Mouse (Mus musculus) thymus, postnatal 25 days (tissue): ENCODE results near the gene Ptpn3.

Experiments used
- DNase-seq: peaks from one replicate; pipeline ENCODE4 v3.0.0; 2022

The Ptpn3 gene

DNA sequence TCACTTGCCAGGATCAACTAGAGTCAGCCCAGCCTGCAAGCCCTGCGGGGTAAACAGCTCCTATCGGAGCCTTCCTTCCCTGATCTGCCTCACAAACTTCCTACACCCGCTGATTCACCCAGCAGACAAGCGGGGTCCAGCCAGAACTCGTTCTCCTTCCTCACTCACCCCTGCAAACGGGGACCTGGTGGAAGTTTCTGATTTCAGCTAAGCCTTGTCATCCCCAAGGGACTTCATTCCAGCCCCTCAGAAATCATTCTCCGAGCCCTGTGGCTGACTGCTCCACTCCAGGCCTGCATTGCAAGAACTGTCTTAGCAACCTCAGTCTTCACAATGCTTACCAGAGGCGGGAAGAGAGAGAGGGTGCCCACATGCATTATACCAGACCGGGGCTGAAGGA lies 39.8 kb downstream of the Ptpn3 start:
- DNase-seq, result no peak

DNA sequence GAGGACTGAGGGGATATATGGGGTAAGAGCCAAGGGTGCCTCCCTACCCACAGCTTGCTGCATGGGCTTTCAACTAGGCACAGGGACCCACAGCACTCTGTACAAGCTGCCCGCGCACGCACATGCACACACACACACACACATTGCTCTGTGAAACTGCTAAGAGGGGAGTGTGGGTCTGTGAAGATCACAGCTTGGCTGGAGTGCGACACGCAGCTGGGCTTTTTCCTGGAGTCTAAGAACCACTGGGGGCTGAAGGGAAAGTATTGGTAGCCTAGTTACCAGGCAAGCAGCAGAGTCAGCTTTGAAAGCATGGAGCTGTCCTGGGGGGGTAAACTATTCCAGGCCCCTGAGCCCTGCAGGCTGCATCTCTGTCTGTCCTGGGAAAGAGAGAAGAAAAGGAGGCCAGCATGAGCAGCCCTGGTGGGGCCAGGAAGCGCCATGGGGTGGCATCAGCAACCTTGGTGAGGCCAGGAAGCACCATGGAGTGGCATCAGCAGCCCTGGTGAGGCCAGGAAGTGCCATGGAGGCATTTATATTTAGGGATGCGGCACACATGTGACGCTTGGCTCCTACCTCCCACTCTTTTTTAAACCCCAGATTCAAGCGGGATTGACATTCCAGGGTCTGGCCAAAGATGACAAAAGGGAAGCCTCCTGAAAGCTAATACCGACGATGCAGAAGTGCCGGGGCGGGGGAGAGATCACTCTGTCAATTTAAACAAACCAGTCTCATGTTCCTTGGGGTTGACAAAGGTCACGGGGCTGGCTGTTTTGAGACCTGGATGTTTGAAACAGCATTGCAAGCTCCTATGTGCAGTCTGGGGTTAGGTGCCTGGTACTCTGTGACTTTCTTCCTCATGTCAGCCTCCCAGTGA lies 43.2 kb downstream of the Ptpn3 start:
- DNase-seq, result no peak

DNA sequence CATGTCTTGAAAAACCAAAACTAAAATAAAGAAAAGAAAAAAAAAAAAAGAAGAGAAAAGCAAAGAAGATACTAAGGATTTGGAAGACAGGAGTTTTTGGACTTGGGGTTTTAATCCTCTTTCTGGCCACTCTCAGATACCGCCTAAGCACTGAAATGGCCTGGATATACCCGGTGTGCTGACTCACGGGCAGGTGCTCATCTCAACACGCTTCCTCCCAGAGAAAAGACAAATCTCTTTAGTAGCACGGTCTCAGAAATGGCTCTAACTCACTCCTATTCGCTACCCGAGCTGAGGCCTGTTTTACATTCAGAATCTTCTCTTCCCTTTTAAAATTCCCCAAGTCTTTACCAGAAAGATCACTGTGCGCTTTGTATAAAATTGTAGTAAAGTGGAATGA lies 44.2 kb downstream of the Ptpn3 start:
- no peak for DNase-seq

DNA sequence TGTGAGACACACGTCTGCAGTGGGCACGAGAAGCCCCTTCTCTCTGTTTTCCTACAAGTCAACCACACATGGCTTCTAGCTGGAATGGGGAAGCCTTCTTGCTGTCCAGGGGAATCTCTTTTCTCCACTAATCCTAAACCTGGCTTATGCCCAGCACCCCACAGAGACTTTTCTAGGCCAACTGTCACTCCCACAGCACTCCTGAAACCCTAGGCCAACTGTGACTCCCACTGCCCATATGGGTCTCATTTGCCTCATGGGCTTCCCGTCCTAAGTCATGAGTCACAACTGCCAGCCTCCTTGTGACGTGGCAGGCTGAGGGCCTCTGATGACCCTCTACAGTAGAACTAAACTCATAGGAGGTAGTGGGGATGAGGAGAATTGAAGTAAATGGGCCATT lies 44.9 kb downstream of the Ptpn3 start:
- no peak for DNase-seq

DNA sequence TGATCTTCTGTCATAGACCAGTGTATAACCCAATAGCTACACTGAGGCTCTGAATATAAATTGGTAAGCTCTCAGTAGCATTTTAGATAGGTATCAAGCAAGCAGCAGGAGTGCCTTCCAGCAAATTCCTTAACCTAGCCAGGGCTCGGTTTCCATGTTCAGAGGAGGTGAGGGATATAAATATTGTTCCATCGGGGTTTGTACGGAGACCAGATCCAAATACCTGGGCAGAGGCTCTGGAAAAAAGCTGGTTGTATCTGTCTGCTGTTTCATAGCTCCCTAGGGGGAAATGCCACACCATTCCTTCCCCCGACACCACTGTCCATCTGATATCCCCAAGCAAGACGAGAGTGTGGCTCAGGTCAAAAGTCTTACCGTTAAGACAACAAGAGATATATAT lies 47.2 kb downstream of the Ptpn3 start:
- DNase-seq, result no peak

DNA sequence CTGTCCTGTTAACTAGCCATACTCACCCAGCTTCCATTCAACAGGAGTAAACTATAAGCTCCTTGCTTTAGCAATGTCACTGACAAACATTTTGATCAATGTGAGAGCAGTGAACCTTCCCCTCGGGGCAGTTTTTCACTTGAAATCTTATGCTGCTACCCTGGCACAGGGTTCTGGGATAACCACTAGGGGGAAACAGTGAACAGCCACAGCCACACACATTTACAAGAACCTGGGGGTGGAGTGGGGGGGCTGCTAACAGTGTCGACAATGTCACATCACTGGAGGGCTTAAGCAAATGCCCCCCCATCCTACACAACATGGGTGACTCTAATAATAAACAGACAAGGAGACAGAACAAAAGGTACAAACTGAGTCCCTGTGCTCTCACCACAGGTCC lies 51.0 kb downstream of the Ptpn3 start:
- peak; percentile 6 for DNase-seq

DNA sequence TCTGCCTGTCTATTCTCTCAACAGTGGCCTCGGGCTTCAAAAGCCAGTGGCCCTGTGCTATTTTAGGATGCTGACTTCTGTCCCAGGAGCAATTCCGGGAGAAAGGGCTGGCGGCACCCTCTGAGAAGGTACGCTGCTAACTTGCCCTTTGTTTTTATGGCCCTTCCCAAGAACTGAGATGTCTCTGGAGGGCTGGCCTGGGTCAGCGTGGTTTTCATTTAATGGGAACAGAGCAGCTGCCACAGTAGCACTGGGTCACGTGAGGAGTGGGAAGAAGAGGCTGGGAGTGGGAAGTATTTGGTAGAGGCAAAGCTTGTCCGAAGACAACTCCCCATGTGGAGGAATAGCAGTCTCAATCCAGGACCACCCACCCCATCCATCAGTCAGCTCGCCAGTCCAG lies 52.5 kb downstream of the Ptpn3 start:
- DNase-seq, result no peak

DNA sequence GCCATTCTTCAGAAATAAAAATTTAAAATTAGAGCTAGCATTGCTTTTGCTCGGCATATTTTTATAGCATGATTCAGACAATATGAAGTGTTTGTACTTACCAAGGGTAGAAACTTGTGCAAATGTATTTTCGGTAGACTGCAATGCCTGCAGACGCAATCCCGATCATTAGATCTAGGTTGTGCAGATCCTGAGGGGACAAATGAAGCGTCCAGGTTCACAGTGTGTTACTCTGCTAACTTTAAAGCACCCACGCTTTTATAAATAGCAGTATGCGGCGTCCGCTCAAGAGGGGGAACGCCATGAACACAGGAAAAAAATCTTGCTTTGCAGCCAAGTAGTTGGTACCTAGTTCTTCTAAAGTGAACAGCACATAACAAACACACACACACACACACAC lies 56.8 kb downstream of the Ptpn3 start:
- DNase-seq, result no peak

DNA sequence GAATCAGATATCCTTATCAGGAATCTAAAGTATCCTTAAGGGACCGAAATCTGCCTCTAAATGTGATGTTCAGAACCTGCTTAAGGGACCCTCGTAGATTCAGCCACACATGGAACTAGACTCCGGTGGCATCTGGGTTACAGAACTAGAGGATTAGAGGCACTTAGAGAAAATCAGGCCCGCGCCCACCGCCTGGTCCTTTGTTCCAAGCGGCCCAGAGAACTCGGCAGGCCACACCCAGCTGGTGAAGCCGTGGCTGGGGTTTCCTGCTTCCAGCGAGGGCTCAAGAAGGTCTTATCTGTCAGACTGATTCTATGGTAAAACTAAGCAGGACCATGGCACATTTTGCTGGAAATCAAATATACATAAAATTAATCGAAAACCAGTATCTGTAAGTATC lies 58.3 kb downstream of the Ptpn3 start:
- no peak for DNase-seq

DNA sequence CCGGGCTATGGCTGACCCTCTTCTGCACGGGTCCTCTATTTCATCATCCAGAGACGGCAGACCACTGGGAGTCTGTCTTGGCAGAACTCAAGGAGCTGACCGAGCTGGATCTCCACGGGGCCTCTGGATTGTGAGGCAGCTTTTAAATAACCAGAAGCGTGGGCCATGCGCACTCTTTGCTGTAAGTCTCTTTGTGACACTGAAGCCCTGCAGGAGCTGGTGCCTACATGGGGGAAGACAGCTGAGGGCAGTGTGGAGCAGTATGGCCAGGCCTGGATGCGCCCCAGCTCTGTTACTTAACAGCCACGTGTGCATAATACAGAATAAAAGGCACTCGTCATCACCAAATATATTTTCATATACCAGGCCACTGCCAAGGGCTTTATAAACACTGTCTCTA lies 60.7 kb downstream of the Ptpn3 start:
- DNase-seq, result no peak

DNA sequence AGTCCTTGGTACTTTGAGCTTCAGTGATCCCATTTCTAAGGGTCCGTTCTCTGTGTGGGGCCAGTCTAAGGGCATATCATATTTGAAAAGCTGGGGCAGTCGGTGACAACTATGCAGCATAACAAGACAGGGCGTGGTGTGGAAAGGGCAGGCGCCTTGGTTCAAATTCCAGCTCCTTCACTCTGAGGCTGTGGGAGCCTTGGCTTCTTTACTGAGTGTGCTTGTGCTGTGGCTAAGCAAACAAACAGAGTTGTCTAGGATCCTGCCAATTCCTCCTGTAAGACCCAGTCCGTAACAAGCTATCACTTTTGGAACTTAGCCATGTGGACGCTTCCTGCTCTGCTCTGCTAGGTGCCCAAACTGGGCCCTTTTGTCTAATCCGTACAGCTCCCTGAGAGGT lies 61.5 kb downstream of the Ptpn3 start:
- DNase-seq, result no peak

DNA sequence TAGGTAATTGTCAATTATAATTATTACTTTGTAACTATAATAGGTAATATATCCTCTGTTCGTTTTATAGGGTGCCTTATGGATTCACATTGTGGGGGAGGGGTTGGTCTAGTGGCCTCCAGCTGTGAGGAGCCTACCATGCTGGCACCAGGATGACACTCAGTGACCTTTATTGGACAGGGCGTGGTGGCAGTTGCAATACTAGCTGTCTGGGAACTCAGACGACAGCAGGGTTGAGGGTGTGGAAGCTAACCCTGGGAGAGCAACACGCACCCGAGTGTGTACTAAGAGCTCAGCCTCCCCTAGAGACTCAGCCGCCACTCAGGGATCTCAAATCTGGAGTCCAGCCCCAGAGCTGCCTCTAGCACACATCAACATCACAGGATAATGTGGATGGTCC lies 62.5 kb downstream of the Ptpn3 start:
- no peak for DNase-seq

DNA sequence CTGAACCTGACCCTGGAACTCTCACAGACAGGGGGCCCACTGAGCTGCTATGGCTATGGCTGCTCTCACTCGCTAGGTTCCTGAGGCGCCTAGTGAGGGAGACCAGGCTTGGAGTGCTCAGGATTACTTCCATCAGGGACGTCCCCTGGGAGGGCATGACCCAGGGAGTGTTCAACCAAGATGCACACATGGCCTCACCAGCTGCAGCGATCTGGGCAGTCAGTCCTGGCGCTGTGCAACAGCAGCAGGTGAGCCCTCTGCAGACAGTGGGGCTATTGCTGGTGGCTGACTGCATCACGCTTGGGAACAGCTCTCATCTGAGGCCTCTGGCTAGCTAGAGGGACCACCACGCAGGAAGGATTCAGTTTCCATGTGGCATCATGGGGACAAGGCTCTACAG lies 63.5 kb downstream of the Ptpn3 start:
- no peak for DNase-seq

DNA sequence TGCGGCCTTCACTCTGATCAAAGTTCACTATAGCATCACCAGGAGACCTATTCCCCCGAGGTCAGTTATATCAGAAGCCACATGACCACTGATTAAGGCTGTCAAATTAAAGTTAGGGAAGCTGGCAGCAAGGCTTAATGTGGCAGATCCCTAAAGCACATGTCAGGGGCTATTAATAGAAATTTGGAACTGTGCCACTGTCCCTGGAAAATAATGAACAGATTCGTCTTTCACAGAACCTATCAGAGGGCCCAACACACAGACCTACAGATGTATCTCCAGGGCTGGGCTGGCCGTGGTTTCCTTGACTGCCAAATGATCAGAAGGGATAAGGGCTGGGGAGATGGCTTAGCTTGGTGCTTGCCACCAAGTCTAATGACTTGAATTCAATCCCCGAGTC lies 65.1 kb downstream of the Ptpn3 start:
- no peak for DNase-seq

DNA sequence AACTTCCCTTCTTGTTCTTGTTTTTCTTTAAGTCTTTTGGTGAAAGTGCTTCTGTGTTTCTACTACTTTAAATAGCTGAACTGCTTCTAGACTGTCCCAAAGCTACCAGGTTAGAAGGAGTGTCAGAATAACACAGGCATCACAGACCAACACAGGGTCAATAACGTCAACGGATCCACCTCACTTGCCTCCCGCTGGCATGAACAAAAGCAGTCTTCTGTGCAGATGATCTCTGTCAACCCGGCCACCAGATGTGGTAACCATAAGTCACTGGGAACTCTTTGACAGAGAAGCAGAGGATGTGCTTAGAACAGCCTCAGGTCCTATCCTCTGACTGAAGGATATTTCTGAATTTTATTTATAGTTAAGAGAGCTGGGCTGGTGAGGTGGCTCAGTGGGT lies 65.9 kb downstream of the Ptpn3 start:
- no peak for DNase-seq

DNA sequence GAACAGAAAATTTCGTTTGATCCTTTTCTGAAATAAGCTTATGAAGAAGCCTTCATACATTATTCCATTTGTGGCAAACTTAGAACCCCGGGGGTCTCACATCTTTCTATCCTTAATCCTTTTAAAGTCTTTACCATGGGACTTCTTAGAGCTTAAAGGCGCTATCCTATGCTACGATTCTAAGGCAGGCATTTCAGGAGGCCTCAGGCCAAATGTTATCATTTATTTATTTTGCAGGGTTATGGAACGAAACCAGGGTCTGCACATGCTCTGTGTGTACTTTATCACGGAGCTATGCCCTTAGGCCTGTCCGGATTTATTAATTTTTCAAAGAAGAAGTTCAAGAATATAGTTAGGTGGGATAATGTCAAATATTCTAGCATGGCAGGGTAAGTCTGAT lies 67.3 kb downstream of the Ptpn3 start:
- no peak for DNase-seq

DNA sequence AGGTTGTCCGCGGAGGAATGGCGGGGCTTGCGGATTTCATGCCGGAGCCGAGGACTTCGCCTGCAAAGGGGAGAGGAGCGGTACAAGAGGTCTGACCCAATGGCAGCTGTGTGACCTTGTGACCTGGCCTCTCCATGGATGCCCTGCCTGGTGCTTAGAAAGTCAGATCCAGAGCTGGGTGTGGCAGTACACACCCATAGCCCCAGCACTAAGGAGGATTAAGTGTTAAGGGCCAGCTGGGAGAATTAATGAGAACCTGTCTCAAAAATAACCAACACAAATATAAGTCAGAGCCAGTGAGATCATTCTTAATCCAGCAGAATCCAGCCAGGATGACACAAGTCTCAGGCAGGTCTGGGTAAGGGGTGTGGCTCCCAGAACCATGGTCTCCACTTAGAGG lies 69.2 kb downstream of the Ptpn3 start:
- no peak for DNase-seq

DNA sequence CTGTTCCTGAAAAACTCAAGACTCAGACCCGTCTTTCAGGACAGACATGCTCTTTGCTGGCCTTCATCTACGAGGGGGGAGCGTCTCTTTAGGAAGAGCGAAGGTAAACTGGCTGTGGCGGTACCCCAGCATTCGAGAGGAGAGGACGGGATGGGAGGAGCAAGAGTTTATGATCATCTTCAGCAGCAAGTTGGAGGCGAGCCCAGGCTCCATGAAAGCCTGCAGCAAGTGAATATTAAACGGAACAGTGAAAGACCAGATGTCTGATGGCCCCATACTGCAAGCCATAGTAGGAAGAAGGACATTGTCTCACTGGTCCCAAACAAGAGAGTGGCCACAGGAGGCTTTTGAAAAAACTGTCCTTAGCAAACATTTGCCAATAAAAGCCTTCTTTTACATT lies 70.3 kb downstream of the Ptpn3 start:
- no peak for DNase-seq

DNA sequence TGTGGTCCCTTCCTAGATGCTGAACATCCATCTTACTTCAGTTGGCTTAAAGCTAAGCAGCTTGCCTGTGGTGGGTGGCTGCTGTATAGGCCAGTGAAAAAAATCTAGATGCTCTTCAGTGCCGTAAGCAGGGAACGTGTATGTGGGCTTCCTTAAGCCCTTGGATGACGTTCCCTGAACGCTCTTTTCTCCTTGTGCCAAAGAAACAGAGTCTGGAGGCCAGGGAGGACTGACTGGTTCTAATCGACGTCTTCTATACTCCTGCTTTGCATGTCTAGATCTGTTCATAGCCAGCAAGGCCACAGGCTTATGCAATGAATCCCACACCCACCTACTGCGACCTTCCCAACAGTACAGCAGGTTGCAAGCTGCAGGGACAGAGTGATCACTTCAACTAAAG lies 71.3 kb downstream of the Ptpn3 start:
- no peak for DNase-seq

DNA sequence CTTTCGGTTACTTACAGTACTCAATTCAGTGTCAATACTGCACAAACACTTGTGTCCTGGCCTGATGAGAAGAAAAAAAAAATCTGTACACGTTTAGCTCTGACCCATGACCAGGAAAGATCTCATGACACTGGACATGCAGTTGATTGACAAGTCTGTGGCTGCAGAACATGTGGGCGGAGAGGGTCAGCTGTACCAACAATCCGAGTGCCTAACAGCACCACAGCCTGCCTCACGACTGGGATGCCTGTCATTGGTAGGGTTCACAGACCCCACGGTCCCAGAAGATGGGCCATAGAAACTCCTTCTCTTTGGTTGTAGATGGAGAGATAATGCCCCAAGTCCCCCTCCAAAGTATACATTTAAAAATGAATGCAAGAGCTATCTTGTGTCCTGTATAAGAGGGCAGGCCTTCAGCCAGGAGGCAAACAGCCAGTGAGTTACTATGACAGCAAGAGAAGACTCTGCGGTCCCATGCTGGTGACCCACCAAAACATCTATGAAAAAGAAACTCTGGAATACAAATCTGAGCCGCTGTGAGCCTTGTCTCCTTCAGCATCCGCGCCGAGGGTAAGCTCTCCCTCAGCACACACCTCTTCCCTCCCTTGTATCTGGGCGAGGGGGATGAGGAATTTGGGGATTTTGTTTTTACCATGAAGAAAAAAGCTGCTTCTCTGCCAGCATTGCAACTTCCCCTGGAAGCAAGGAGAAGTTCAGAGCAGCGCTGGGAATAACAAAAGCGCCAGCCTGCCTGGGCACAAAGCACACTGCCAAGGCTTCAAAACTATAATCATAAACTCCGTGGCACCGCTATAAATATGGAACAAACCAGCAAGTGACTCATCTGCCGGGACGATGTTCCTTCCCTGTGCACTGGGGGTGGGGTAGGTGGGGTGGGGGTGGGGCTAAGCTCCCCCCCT lies 72.8 kb downstream of the Ptpn3 start:
- DNase-seq, result no peak

DNA sequence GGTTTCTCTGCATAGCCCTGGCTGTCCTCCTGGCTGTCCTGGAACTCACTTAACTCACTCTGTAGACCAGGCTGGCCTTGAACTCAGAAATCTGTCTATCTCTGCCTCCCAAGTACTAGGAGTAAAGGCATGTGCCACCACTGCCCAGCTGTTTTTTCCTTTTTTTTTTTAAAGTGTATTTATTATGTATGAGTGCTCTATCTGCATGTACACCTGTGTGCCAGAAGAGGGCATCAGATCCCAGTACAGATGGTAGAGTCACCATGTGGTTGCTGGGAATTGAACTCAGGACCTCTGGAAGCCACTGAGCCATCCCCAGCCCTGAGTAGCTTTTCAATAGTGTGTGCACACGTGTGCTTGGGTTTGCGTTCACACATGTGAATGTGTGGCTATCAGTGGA lies 76.9 kb downstream of the Ptpn3 start:
- no peak for DNase-seq

DNA sequence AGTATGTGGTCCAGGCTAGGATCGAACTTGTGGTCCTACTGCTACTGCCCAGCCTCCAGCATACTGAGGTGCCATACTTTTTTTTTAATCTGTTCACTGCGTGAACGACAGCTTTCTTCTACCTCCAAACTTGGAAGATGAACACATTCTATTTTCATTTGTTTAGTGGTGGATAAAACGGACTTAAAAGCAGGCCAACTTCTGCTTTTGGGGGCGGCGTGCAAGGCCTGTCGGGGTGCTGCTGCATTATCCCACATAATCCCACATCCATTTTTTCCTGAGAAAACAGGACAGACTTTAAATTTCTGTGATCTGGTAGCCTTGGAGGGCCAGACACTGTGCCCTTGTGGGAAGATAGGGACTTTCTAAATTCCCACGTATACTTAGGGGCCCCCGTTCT lies 83.9 kb downstream of the Ptpn3 start:
- no peak for DNase-seq

DNA sequence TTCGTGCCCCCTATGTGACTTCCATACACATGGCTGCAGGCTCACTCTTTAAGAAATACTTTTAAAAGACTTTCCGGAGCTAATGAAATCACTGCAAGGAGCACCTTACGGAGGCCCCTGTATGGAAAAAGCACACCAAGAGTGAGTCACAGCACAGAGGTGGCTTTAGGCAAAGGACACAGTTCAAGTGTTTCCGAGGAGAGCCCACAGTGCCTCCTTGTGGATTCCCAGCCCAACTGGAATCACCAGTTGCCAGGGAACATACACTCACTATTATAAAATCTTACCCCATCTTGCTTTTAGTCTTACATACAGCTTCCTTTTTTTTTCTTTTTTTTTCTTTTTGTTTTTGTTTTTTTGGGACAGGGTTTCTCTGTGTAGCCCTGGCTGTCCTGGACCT lies 85.1 kb downstream of the Ptpn3 start:
- DNase-seq, result no peak

DNA sequence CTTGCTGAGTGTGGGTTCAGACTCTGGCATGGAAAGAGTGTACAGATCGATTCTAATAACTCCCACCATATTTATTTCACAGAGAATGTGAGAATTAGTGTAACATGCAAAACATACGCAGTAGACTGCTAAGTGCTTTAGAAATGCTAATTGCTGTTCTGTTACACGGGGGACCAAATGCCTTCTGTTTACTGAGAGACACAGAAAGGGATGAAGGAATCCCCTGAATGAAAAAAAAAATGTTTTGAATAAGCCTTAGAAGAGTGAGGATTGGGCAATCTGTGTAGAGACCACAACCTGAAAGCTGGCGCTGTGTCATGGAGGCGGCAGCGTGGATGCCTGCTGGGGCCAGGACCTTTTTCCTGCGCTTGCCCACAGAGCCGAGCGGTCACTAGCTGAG lies 86.8 kb downstream of the Ptpn3 start:
- no peak for DNase-seq
